Mouse (Mus musculus) left cerebral cortex, postnatal 14 days (tissue): Measurements from ENCODE around the gene Il10. TPM values are rescaled to one million over a fixed set of nuclear protein-coding genes. Genes with fewer than 3 reads are reported as not detected.

ENCODE experiments used
- DNase-seq, 2 experiments: peaks; one replicate each; pipeline ENCODE4 v3.0.0; 2021 to 2022; ENCODE audit warnings: low spot score in 2 of 2, mixed read lengths in 1 of 2
- intact Hi-C: fragments of 180-260 bp; cut with DNase I; formaldehyde crosslinking; loops from one replicate; pipeline ENCODE4 v1.15.1; 2025
- total RNA-seq, 2 experiments: library from RNA; stranded (reverse); gene quantifications; 2 replicates each; pipeline ENCODE4 v1.2.3; 2021

The Il10 gene
- total RNA-seq, 2 experiments from 2014 or later = not detected

- no peak for DNase-seq
- intact Hi-C loops = no loop called here
These were observed 48.5 kb downstream of the Il10 start for GRCm38 (mm10) chr1:131068011-131068727.

GRCm38 (mm10) chr1:131069010-131069409, 49.4 kb downstream of the Il10 start:
- intact Hi-C loops = no loop called here
- no peak for DNase-seq

GRCm38 (mm10) chr1:131072376-131072990, 52.8 kb downstream of the Il10 start:
- DNase-seq = no peak
- intact Hi-C loops = no loop called here

GRCm38 (mm10) chr1:131074524-131074938, 54.9 kb downstream of the Il10 start:
- intact Hi-C loops = no loop called here
- peak; percentile 69 to 83 for DNase-seq

Other genes with a start within 250 kb of the Il10 start
- not detected for gene Fcamr, start 218.9 kb upstream of the Il10 start, total RNA-seq
- gene Pigr, start 193.2 kb upstream of the Il10 start, total RNA-seq = under 1 TPM; 0.08 to 0.09 TPM
- gene Fcmr, start 154.2 kb upstream of the Il10 start, total RNA-seq = under 1 TPM in 1 of 2 experiments, not detected in 1; 0.33 TPM
- not detected for gene Il24, start 132.4 kb upstream of the Il10 start, total RNA-seq
- not detected for gene Il20, start 108.4 kb upstream of the Il10 start, total RNA-seq
- not detected for gene Il19, start 79.7 kb upstream of the Il10 start, total RNA-seq
- 10 to 100 TPM; 25.1 to 26.0 TPM for gene Mapkapk2, start 78.0 kb downstream of the Il10 start, total RNA-seq
- gene Dyrk3, start 118.5 kb downstream of the Il10 start, total RNA-seq = 10 to 100 TPM in 1 of 2 experiments, 1 to 10 TPM in 1; 9.3 to 19.0 TPM
- 10 to 100 TPM; 35.4 to 39.6 TPM for gene Eif2d, start 133.3 kb downstream of the Il10 start, total RNA-seq
- gene Rassf5, start 225.4 kb downstream of the Il10 start, total RNA-seq = 10 to 100 TPM; 25.1 to 25.8 TPM